Mouse (Mus musculus) neural tube, embryonic 13.5 days (tissue): ENCODE data around the gene L3mbtl1. TPM values are rescaled to one million over a fixed set of nuclear protein-coding genes. Genes with fewer than 3 reads are reported as not detected.

Source experiments
- ATAC-seq: fragments of 200-750 bp; cut with Nextera tagmentation; 2 replicates; pipeline ENCODE4 v1.8.0; 2017; ENCODE audit warnings: low read depth, mild to moderate bottlenecking, moderate TSS enrichment, moderate library complexity
- H3K27ac ChIP-seq: fragments of 300-500 bp; sonication (generic); replicated peaks from 2 replicates; pipeline ENCODE4 v1.5.1; 2015; ENCODE audit warnings: moderate library complexity, mild to moderate bottlenecking, inconsistent platforms
- H3K27me3 ChIP-seq: fragments of 300-500 bp; sonication (generic); 2 replicates; pipeline ENCODE4 v1.6.1; 2015; ENCODE audit warnings: mild to moderate bottlenecking, inconsistent platforms
- H3K36me3 ChIP-seq: fragments of 300-500 bp; sonication (generic); 2 replicates; pipeline ENCODE4 v1.6.1; 2015; ENCODE audit warnings: mild to moderate bottlenecking, inconsistent platforms
- H3K4me1 ChIP-seq: fragments of 300-500 bp; sonication (generic); replicated peaks from 2 replicates; pipeline ENCODE4 v1.6.1; 2015; ENCODE audit warnings: inconsistent platforms
- H3K4me2 ChIP-seq: fragments of 300-500 bp; sonication (generic); 2 replicates; pipeline ENCODE4 v1.6.1; 2015; ENCODE audit warnings: inconsistent platforms, mild to moderate bottlenecking, moderate library complexity
- H3K4me3 ChIP-seq: fragments of 300-500 bp; sonication (generic); 2 replicates; pipeline ENCODE4 v1.5.1; 2015; ENCODE audit warnings: mild to moderate bottlenecking, inconsistent platforms
- H3K9ac ChIP-seq: fragments of 300-500 bp; sonication (generic); 2 replicates; pipeline ENCODE4 v1.6.1; 2015; ENCODE audit warnings: moderate library complexity, mild to moderate bottlenecking, inconsistent platforms
- H3K9me3 ChIP-seq: fragments of 300-500 bp; sonication (generic); 2 replicates; pipeline ENCODE4 v1.6.1; 2016; ENCODE audit warnings: inconsistent platforms
- WGBS: fragments of 180-500 bp; shearing (Covaris S2); methylation state at CpG from one replicate; pipeline ENCODE4 v1.1.7; 2015; 5-methylcytosine and 5-hydroxymethylcytosine counted together
- polyA plus RNA-seq: library from polyadenylated mRNA; unstranded; fragments of >200 nt; fragmentation: Nextera tagmentation; extraction: Ambion mirVana; gene quantifications from 2 replicates; pipeline ENCODE4 v1.2.1, GENCODE M21; 2015

L3mbtl1 gene
- polyA plus RNA-seq, 1 experiment from 2014 or later, result 1.1 TPM

GRCm38 (mm10) chr2:162927918-162928585 lies 15.2 kb upstream of the L3mbtl1 start:
- no peak overlapping the region for H3K9ac ChIP-seq
- no peak overlapping the region for H3K4me3 ChIP-seq
- H3K9me3 ChIP-seq, result no peaks in the 10 kb centered on the region
- no peak for ATAC-seq
- H3K4me2 ChIP-seq, result no peak overlapping the region
- H3K36me3 ChIP-seq, result peaks cover 4% of the 10 kb centered on the region
- peaks cover 18% of the 10 kb centered on the region for H3K4me1 ChIP-seq
- no peak overlapping the region for H3K27ac ChIP-seq
- WGBS, result 72% methylated on average over 3 of the region's 3 CpGs
- peaks cover 25% of the 10 kb centered on the region for H3K27me3 ChIP-seq

- H3K9ac ChIP-seq, result no peak overlapping the region
- no peak overlapping the region for H3K27ac ChIP-seq
- H3K4me2 ChIP-seq, result no peak overlapping the region
- peaks cover 21% of the 10 kb centered on the region; the same call in 1 of the 2 replicates for H3K27me3 ChIP-seq
- ATAC-seq, result no peak
- peaks cover 21% of the 10 kb centered on the region for H3K36me3 ChIP-seq
- peaks cover 25% of the 10 kb centered on the region for H3K4me1 ChIP-seq
- H3K4me3 ChIP-seq, result no peak overlapping the region
- H3K9me3 ChIP-seq, result no peaks in the 10 kb centered on the region
- WGBS, result 80% methylated on average over 3 of the region's 3 CpGs
Observed at GRCm38 (mm10) chr2:162929704-162930103, 13.6 kb upstream of the L3mbtl1 start.

GRCm38 (mm10) chr2:162930516-162931122 lies 12.7 kb upstream of the L3mbtl1 start:
- ATAC-seq, result peak; percentile 65
- H3K4me3 ChIP-seq, result peak overlapping the region; percentile 85

GRCm38 (mm10) chr2:162931123-162931673 lies 12.1 kb upstream of the L3mbtl1 start, which contains the start of gene Srsf6:
Gene Srsf6 (plus strand): TSS chr2:162931528.
- Histone ChIP-seq H3K9ac (peak within 1 kb of the TSS; percentile 100), H3K36me3 (peaks cover 34% of the 10 kb centered on the region), H3K27ac (peak within 1 kb of the TSS; percentile 99), H3K4me1 (peaks cover 25% of the 10 kb centered on the region), H3K27me3 (peaks cover 21% of the 10 kb centered on the region; the same call in 1 of the 2 replicates), H3K9me3 (no peaks in the 10 kb centered on the region), H3K4me3 (peak within 1 kb of the TSS; percentile 85), H3K4me2 (peak within 1 kb of the TSS; percentile 81)
- WGBS, result under 1% methylated on average over 65 of the region's 68 CpGs
- ATAC-seq, result peak; percentile 94

More at GRCm38 (mm10) chr2:162930516-162931122, 12.7 kb upstream of the L3mbtl1 start:
- Histone ChIP-seq H3K27ac (peak overlapping the region; percentile 99), H3K27me3 (peaks cover 21% of the 10 kb centered on the region; the same call in 1 of the 2 replicates), H3K4me1 (peaks cover 25% of the 10 kb centered on the region), H3K36me3 (peaks cover 30% of the 10 kb centered on the region), H3K4me2 (peak overlapping the region; percentile 81), H3K9me3 (no peaks in the 10 kb centered on the region), H3K9ac (peak overlapping the region; percentile 100)
- 2% methylated on average over 18 of the region's 18 CpGs for WGBS

- WGBS, result under 1% methylated on average over 74 of the region's 103 CpGs
- H3K36me3 ChIP-seq, result peaks cover 42% of the 10 kb centered on the region
- H3K4me1 ChIP-seq, result peaks cover 25% of the 10 kb centered on the region
- peak overlapping the region; percentile 100 for H3K9ac ChIP-seq
- H3K4me2 ChIP-seq, result peak overlapping the region; percentile 81
- no peaks in the 10 kb centered on the region for H3K9me3 ChIP-seq
- H3K27me3 ChIP-seq, result peaks cover 21% of the 10 kb centered on the region; the same call in 1 of the 2 replicates
- peak overlapping the region; percentile 85 for H3K4me3 ChIP-seq
- peak; percentile 75 for ATAC-seq
- peak overlapping the region; percentile 99 for H3K27ac ChIP-seq
Observed at GRCm38 (mm10) chr2:162931674-162932650, 11.3 kb upstream of the L3mbtl1 start.

- H3K4me3 ChIP-seq, result peak overlapping the region; percentile 85
- no peak for ATAC-seq
- 44% methylated on average over 4 of the region's 4 CpGs for WGBS
- H3K4me2 ChIP-seq, result peak overlapping the region; percentile 81
- no peaks in the 10 kb centered on the region for H3K9me3 ChIP-seq
- H3K36me3 ChIP-seq, result peaks cover 48% of the 10 kb centered on the region
- peaks cover 25% of the 10 kb centered on the region for H3K4me1 ChIP-seq
- H3K27ac ChIP-seq, result no peak overlapping the region
- peaks cover 20% of the 10 kb centered on the region; the same call in 1 of the 2 replicates for H3K27me3 ChIP-seq
- peak overlapping the region; percentile 100 for H3K9ac ChIP-seq
Observed at GRCm38 (mm10) chr2:162932706-162933105, 10.6 kb upstream of the L3mbtl1 start.

GRCm38 (mm10) chr2:162934421-162934820 lies 8.9 kb upstream of the L3mbtl1 start:
- no peak overlapping the region for H3K4me3 ChIP-seq
- no peak overlapping the region for H3K9ac ChIP-seq
- H3K27me3 ChIP-seq, result 0 out of 2 replicates have a peak, but pooled peaks cover 4% of the 10 kb centered on the region
- H3K27ac ChIP-seq, result no peak overlapping the region
- no peak for ATAC-seq
- peaks cover 64% of the 10 kb centered on the region for H3K36me3 ChIP-seq
- peaks cover 25% of the 10 kb centered on the region for H3K4me1 ChIP-seq
- H3K4me2 ChIP-seq, result no peak overlapping the region
- 94% methylated on average over 19 of the region's 19 CpGs for WGBS
- no peaks in the 10 kb centered on the region for H3K9me3 ChIP-seq

GRCm38 (mm10) chr2:162935700-162936099 lies 7.6 kb upstream of the L3mbtl1 start:
- Histone ChIP-seq H3K4me3 (no peak overlapping the region), H3K27ac (no peak overlapping the region), H3K4me1 (peaks cover 14% of the 10 kb centered on the region), H3K4me2 (no peak overlapping the region), H3K27me3 (peaks cover under 1% of the 10 kb centered on the region; the same call in 1 of the 2 replicates), H3K36me3 (peaks cover 77% of the 10 kb centered on the region), H3K9ac (no peak overlapping the region), H3K9me3 (no peaks in the 10 kb centered on the region)
- WGBS, result 95% methylated on average over 3 of the region's 3 CpGs
- no peak for ATAC-seq

- peaks cover 68% of the 10 kb centered on the region for H3K36me3 ChIP-seq
- no peak for ATAC-seq
- peaks cover 15% of the 10 kb centered on the region for H3K27me3 ChIP-seq
- no peaks in the 10 kb centered on the region for H3K9me3 ChIP-seq
- peaks cover 14% of the 10 kb centered on the region for H3K4me1 ChIP-seq
- H3K4me2 ChIP-seq, result no peak overlapping the region
- WGBS, result 91% methylated on average over 1 of the region's 1 CpGs
- no peak overlapping the region for H3K4me3 ChIP-seq
- H3K27ac ChIP-seq, result no peak overlapping the region
- H3K9ac ChIP-seq, result no peak overlapping the region
Observed at GRCm38 (mm10) chr2:162939562-162939961, 3.7 kb upstream of the L3mbtl1 start.

- Histone ChIP-seq H3K4me3 (peak overlapping the region; percentile 48), H3K9ac (peak overlapping the region; percentile 70; the same call in 1 of the 2 replicates), H3K27ac (no peak overlapping the region), H3K9me3 (no peaks in the 10 kb centered on the region), H3K4me1 (peaks cover 14% of the 10 kb centered on the region), H3K36me3 (peaks cover 28% of the 10 kb centered on the region), H3K4me2 (peak overlapping the region; percentile 72), H3K27me3 (peaks cover 19% of the 10 kb centered on the region)
- WGBS, result 10% methylated on average over 11 of the region's 11 CpGs
- ATAC-seq, result no peak
Observed at GRCm38 (mm10) chr2:162943931-162944330, 659 bp downstream of the L3mbtl1 start.

GRCm38 (mm10) chr2:162946964-162947363 lies 3.7 kb downstream of the L3mbtl1 start:
- no peak overlapping the region for H3K4me3 ChIP-seq
- 87% methylated on average over 5 of the region's 5 CpGs for WGBS

More at GRCm38 (mm10) chr2:162946964-162947363, 3.7 kb downstream of the L3mbtl1 start:
- Histone ChIP-seq H3K9me3 (no peaks in the 10 kb centered on the region), H3K4me1 (peaks cover 14% of the 10 kb centered on the region), H3K27ac (no peak overlapping the region), H3K27me3 (peaks cover 11% of the 10 kb centered on the region), H3K4me2 (no peak overlapping the region), H3K36me3 (no peaks in the 10 kb centered on the region), H3K9ac (no peak overlapping the region)
- ATAC-seq, result no peak
